Mouse (Mus musculus) brain, adult 2 months (tissue): ENCODE measurements at regions not wholly inside any gene's neighbourhood (a gene's known extent, or its start where the extent isn't known, plus 50 kb on each side); places are given as distances from the start of the nearest gene placed in this dataset.

Source experiments
- DNase-seq: peaks from one replicate; pipeline ENCODE4 v3.0.0; 2011; ENCODE audit warnings: low read depth, low spot score

GRCm38 (mm10) chr6:31190628-31191373 is 207.7 kb upstream of the Mkln1 start:
- peak; percentile 66 for DNase-seq

- no peak for DNase-seq
Observed at GRCm38 (mm10) chr6:31191577-31191976, 207.0 kb upstream of the Mkln1 start.

GRCm38 (mm10) chr6:31192197-31192596 is 206.3 kb upstream of the Mkln1 start:
- DNase-seq: no peak

- peak; percentile 86 for DNase-seq
Observed at GRCm38 (mm10) chr6:31193202-31193601, 205.3 kb upstream of the Mkln1 start.

- DNase-seq: peak; percentile 73
Observed at GRCm38 (mm10) chr6:31197631-31198338, 200.8 kb upstream of the Mkln1 start.

GRCm38 (mm10) chr6:31198340-31198739 is 200.2 kb upstream of the Mkln1 start:
- DNase-seq: peak; percentile 67

- DNase-seq: peak; percentile 49
Observed at GRCm38 (mm10) chr6:31200705-31201104, 197.8 kb upstream of the Mkln1 start.

GRCm38 (mm10) chr6:31201375-31201972 is 197.1 kb upstream of the Mkln1 start:
- DNase-seq: no peak

- no peak for DNase-seq
Observed at GRCm38 (mm10) chr6:31202594-31202993, 195.9 kb upstream of the Mkln1 start.

GRCm38 (mm10) chr6:31204434-31204833 is 194.1 kb upstream of the Mkln1 start:
- DNase-seq: no peak

- DNase-seq: no peak
Observed at GRCm38 (mm10) chr6:31204839-31205238, 193.7 kb upstream of the Mkln1 start.

- DNase-seq: peak; percentile 51
Observed at GRCm38 (mm10) chr6:31206106-31206505, 192.4 kb upstream of the Mkln1 start.

- no peak for DNase-seq
Observed at GRCm38 (mm10) chr6:31207231-31207630, 191.3 kb upstream of the Mkln1 start.

- DNase-seq: no peak
Observed at GRCm38 (mm10) chr6:31208224-31208623, 190.3 kb upstream of the Mkln1 start.

GRCm38 (mm10) chr6:31209411-31210139 is 189.0 kb upstream of the Mkln1 start:
- no peak for DNase-seq

GRCm38 (mm10) chr6:31210209-31210714 is 188.3 kb upstream of the Mkln1 start:
- no peak for DNase-seq

- DNase-seq: no peak
Observed at GRCm38 (mm10) chr6:31211091-31211490, 187.4 kb upstream of the Mkln1 start.

GRCm38 (mm10) chr6:31211616-31212015 is 186.9 kb upstream of the Mkln1 start:
- no peak for DNase-seq

- peak; percentile 75 for DNase-seq
Observed at GRCm38 (mm10) chr6:31212080-31212479, 186.5 kb upstream of the Mkln1 start.

GRCm38 (mm10) chr6:31212694-31213093 is 185.8 kb upstream of the Mkln1 start:
- DNase-seq: no peak

- DNase-seq: no peak
Observed at GRCm38 (mm10) chr6:31213161-31213560, 185.4 kb upstream of the Mkln1 start.

GRCm38 (mm10) chr6:31215661-31216060 is 182.9 kb upstream of the Mkln1 start:
- DNase-seq: peak; percentile 69
